Mouse (Mus musculus) heart, adult 2 months (tissue): ENCODE measurements at regions not wholly inside any gene's neighbourhood (a gene's known extent, or its start where the extent isn't known, plus 50 kb on each side); places are given as distances from the start of the nearest gene placed in this dataset.

Experiments
- DNase-seq, 2 experiments: peaks; one replicate each; pipeline ENCODE4 v3.0.0; 2021
- H3K27ac ChIP-seq: fragments of 200-600 bp; 2 replicates; pipeline ENCODE4 v1.8.1; 2022
- H3K27me3 ChIP-seq: fragments of 200-500 bp; 2 replicates; pipeline ENCODE4 v1.6.1; 2012; ENCODE audit warnings: mild to moderate bottlenecking, low read length, inconsistent platforms, mixed read lengths; ENCODE audit not compliant: control insufficient read depth, insufficient read depth
- H3K36me3 ChIP-seq: fragments of 200-500 bp; 2 replicates; pipeline ENCODE4 v1.6.1; 2012; ENCODE audit warnings: low read length, inconsistent platforms; ENCODE audit not compliant: control insufficient read depth, insufficient read depth
- H3K4me1 ChIP-seq: fragments of 200-500 bp; 2 replicates; pipeline ENCODE4 v1.6.1; 2011; ENCODE audit warnings: low read length; ENCODE audit not compliant: control insufficient read depth, insufficient read depth
- H3K4me3 ChIP-seq: fragments of 200-600 bp; 2 replicates; pipeline ENCODE4 v1.8.1; 2022
- H3K79me2 ChIP-seq: fragments of 200-500 bp; replicated peaks from 2 replicates; pipeline ENCODE4 v1.6.1; 2012; ENCODE audit warnings: mild to moderate bottlenecking, inconsistent platforms, low read length, moderate library complexity, mixed read lengths; ENCODE audit not compliant: control insufficient read depth, insufficient read depth
- H3K9ac ChIP-seq: fragments of 200-500 bp; 2 replicates; pipeline ENCODE4 v1.6.1; 2012; ENCODE audit warnings: low read depth, mild to moderate bottlenecking, control low read depth, inconsistent platforms, low read length, mixed read lengths
- CTCF ChIP-seq: fragments of 200-600 bp; IDR thresholded peaks from 2 replicates; pipeline ENCODE4 v1.8.1; 2022; ENCODE audit warnings: antibody characterized with exemption, mild to moderate bottlenecking, moderate library complexity
- EP300 ChIP-seq: fragments of 200-500 bp; IDR thresholded peaks from 2 replicates; pipeline ENCODE4 v1.6.1; 2011; ENCODE audit warnings: low read depth, low read length, control low read depth; ENCODE audit not compliant: insufficient read depth
- POLR2A ChIP-seq: fragments of 200-500 bp; IDR thresholded peaks from 2 replicates; pipeline ENCODE4 v1.6.1; 2011; ENCODE audit warnings: mild to moderate bottlenecking, low read depth, low read length, control low read depth; ENCODE audit not compliant: insufficient read depth
- WGBS: fragments of 180-500 bp; shearing (Covaris S2); methylation state at CpG from one replicate; pipeline ENCODE4 v1.1.7; 2018; 5-methylcytosine and 5-hydroxymethylcytosine counted together
- intact Hi-C: fragments of 180-260 bp; cut with DNase I; formaldehyde crosslinking; loops from one replicate; pipeline ENCODE4 v1.15.1; 2025

GRCm38 (mm10) chr9:27728652-27729557 lies 61.7 kb upstream of the Opcml start:
- Histone ChIP-seq H3K27me3 (no peaks in the 10 kb centered on the region), H3K79me2 (no peaks in the 10 kb centered on the region), H3K27ac (no peak overlapping the region), H3K4me3 (no peak overlapping the region), H3K36me3 (no peaks in the 10 kb centered on the region), H3K4me1 (no peaks in the 10 kb centered on the region), H3K9ac (no peak overlapping the region)
- TF ChIP-seq POLR2A, result no peak
- TF ChIP-seq CTCF, result no peak
- TF ChIP-seq EP300, result no peak
- intact Hi-C loops, result no loop called here
- 11% methylated on average over 13 of the region's 13 CpGs for WGBS
- DNase-seq, result no peak

- Histone ChIP-seq H3K27me3 (no peaks in the 10 kb centered on the region), H3K4me3 (no peak overlapping the region), H3K79me2 (no peaks in the 10 kb centered on the region), H3K36me3 (no peaks in the 10 kb centered on the region), H3K4me1 (no peaks in the 10 kb centered on the region), H3K9ac (no peak overlapping the region), H3K27ac (no peak overlapping the region)
- intact Hi-C loops, result no loop called here
- WGBS, result 93% methylated on average over 1 of the region's 1 CpGs
- no peak for DNase-seq
- TF ChIP-seq POLR2A, result no peak
- no peak for TF ChIP-seq CTCF
- no peak for TF ChIP-seq EP300
Measured at GRCm38 (mm10) chr9:27729558-27729889, 61.1 kb upstream of the Opcml start.

GRCm38 (mm10) chr9:27739287-27739686 lies 51.3 kb upstream of the Opcml start:
- TF ChIP-seq CTCF, result peak; percentile 63
- no peak for TF ChIP-seq EP300
- no peak for TF ChIP-seq POLR2A
- H3K36me3 ChIP-seq, result no peaks in the 10 kb centered on the region
- WGBS, result 27% methylated on average over 3 of the region's 3 CpGs
- H3K27ac ChIP-seq, result no peak overlapping the region
- intact Hi-C loops, result loop anchor here (2.0 kb wide), 1 partner anchor 324 kb away; no protein-coding TSS in a partner anchor
- H3K4me1 ChIP-seq, result no peaks in the 10 kb centered on the region
- 0 out of 2 replicates have a peak, but pooled peaks cover 1% of the 10 kb centered on the region for H3K27me3 ChIP-seq
- H3K4me3 ChIP-seq, result no peak overlapping the region
- no peak overlapping the region for H3K9ac ChIP-seq
- no peaks in the 10 kb centered on the region for H3K79me2 ChIP-seq
- peak in 1 of 2 experiments; percentile 5 for DNase-seq
